Mouse (Mus musculus) urinary bladder, postnatal 25 days (tissue): ENCODE measurements at regions not wholly inside any gene's neighbourhood (a gene's known extent, or its start where the extent isn't known, plus 50 kb on each side); places are given as distances from the start of the nearest gene placed in this dataset.

Experiments used
- DNase-seq: peaks from one replicate; pipeline ENCODE4 v3.0.0; 2022; ENCODE audit warnings: low spot score

DNA sequence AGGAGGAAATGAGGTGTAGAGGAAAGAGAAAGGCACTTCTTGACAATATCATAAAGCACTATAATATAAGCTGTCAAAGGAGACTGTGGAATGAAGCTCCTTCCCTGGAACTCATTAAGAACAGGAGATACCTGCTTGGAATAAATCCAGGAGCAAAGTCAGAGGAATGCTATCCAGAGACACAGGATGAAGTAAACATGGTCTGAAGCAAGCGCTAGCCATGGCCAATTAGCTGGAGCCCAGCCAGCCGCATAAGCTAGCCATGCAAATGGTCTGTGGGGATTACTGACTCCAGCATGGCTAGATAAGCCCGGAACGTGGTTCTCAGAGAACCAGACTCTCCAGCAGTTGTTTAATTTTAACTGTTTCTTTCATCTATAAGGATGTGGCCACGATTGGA is 54.9 kb upstream of the Gpc3 start:
- no peak for DNase-seq

DNA sequence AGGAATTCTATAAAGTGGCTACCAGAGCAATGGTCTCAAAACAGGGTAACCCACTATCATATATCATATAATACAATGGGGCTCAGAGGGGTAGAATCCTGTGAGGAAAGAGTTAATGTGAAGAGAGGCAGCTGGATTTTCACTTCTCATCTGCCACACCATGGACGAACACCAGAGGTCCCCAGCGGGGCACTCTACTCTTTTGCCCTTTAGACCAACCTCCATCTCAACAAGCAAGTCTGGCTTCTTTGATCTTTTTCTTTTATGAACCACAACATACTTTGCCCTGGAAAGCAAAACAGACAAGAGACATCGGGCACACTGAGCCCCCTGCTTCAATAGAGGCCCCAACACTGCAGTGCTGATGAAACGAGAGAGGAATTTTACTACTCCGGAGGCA is 65.3 kb upstream of the Gpc3 start:
- DNase-seq: no peak

DNA sequence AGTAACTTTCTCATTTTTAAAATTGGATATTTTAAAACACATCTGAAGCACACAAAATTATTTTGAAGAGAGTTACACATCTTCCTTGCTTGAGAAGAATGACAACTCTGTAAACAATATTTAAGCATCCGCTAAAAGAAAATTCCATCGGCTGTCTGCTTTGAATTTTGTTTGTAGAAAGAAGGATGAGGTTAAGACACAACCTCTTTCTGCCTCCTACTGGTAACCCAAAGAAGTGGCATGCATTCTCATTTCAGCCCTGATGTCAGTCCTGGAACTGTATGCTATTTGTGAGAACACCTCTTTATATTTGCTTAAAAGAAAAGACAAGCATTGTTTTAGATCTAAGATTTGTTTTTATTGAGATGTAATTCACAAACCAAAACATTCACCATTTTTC is 80.6 kb upstream of the Gpc3 start:
- no peak for DNase-seq

DNA sequence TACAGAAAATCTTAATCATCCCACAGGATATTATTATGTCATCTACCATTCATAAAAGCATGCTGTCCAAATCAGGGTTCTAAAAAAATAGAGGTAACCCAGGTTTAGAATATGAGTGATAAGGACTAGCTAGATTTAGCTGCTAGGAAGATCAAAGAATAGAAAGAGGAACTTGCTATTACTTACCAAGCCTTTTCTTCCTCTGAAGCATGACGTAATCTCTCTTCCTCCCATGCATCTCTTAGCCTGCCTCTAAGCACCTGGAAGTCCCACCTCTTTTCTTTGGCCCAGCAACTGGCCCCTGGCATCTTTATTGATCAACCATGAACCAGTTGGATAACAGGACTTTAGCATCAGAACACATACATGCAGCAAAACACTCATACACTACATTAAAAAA is 85.9 kb upstream of the Gpc3 start:
- no peak for DNase-seq

DNA sequence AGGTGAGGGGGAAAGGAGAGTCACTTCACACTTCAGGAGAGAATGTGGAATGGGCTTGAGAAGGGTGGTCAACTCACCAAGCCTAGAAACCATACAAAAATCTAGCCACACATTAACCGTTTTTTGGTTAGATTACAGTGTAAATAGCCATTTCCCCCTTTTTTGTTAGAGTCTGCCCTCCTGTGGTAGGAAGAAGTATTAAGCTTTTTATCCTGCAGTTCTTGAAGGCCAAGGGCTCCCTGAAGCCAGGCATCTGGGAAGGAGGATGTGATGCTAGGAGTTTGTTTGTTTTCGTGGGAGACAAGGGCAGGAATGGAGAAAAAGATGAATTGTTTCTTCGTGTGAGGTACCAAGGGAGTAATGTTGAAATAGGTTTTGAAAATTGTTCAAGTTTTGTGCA is 73.5 kb upstream of the Ccdc160 start:
- peak; percentile 3 for DNase-seq

DNA sequence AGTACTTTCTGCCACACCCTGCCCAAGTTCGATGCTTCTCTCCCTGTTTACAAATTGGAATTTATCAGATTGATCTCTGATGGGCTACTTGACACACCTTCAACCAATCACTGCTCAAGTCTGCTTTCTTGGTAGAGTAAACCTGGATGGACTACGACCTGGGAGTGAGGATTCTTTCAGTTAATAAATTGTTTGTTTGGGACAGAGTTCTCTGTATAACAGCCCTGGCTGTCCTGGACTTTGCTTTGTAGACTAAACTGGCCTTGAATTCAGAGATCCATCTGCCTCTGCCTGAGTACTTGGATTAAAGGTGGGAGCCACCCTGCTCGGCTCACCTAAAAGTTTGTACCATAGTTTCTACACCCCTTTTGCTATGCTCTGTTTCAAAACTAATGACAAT is 52.9 kb upstream of the Ccdc160 start:
- no peak for DNase-seq
